Mouse (Mus musculus): ENCODE measurements around the gene Rhob. TPM values are rescaled to one million over a fixed set of nuclear protein-coding genes. Genes with fewer than 3 reads are reported as not detected.
A peak's percentile ranks its signal among the peaks of the same experiment; 100 is the strongest.

Gene Rhob
- total and polyA plus RNA-seq, 3 experiments = 163 to 194 (median 193) TPM

- H3K79me2 ChIP-seq (replicated peaks; ENCODE audit: control insufficient read depth, insufficient read depth, low read length) = no peaks in the 10 kb centered on the region
- WGBS = 45% methylated on average over 6 of the region's 6 CpGs
- TF ChIP-seq EP300 (IDR thresholded peaks at IDR 0.05; ENCODE audit: insufficient read depth, low read depth, low read length) (no peak), CTCF (IDR thresholded peaks at IDR 0.05) (no peak), POLR2A (IDR thresholded peaks at IDR 0.05; ENCODE audit: insufficient read depth, low read depth, low read length) (no peak)
- intact Hi-C loops (cut with DNase I) = no loop called here
- H3K4me3 ChIP-seq = no peak overlapping the region
- no peaks in the 10 kb centered on the region for H3K27me3 ChIP-seq (ENCODE audit: control insufficient read depth, insufficient read depth, low read length)
- H3K4me1 ChIP-seq (ENCODE audit: control insufficient read depth, insufficient read depth, low read length) = peaks cover 3% of the 10 kb centered on the region
- no peaks in the 10 kb centered on the region for H3K36me3 ChIP-seq (ENCODE audit: control insufficient read depth, insufficient read depth, low read length)
- peak overlapping the region; percentile 68 for H3K27ac ChIP-seq
- DNase-seq = no peak
- no peak overlapping the region for H3K9ac ChIP-seq (ENCODE audit: low read depth, low read length)
Observed at GRCm38 (mm10) chr12:8510317-8510988, 10.6 kb upstream of the Rhob start.

DNA sequence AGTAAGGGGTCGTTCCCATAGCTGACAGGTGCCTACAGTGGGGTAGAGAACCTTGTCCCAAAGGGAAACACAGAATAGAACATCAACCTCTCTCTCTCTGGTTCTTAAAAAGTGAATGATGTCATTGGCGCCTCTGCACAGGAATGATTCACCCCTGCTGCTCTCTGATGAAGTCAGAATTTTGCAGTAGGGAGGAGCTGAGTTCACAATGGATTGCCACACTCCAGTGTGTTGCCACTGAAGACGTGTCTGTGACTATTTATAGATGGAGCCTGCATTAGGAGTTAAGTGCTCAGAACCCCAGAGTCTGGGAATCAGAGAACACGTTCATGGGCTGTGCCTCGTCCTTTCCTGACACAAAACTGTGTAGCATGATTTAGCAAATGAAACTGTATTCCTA, 9.9 kb upstream of the Rhob start:
- 27% methylated on average over 5 of the region's 5 CpGs for WGBS
- intact Hi-C loops (cut with DNase I) = no loop called here
- no peak overlapping the region for H3K4me3 ChIP-seq
- no peaks in the 10 kb centered on the region for H3K79me2 ChIP-seq (replicated peaks; ENCODE audit: control insufficient read depth, insufficient read depth, low read length)
- peak in 1 of 2 experiments; percentile 60 for DNase-seq
- no peaks in the 10 kb centered on the region for H3K27me3 ChIP-seq (ENCODE audit: control insufficient read depth, insufficient read depth, low read length)
- H3K36me3 ChIP-seq (ENCODE audit: control insufficient read depth, insufficient read depth, low read length) = no peaks in the 10 kb centered on the region
- H3K9ac ChIP-seq (ENCODE audit: low read depth, low read length) = no peak overlapping the region
- TF ChIP-seq EP300 (IDR thresholded peaks at IDR 0.05; ENCODE audit: insufficient read depth, low read depth, low read length) (0 out of 2 replicates have a peak, but pooled peaks have one; percentile 28), CTCF (IDR thresholded peaks at IDR 0.05) (no peak)
- H3K4me1 ChIP-seq (ENCODE audit: control insufficient read depth, insufficient read depth, low read length) = peaks cover 3% of the 10 kb centered on the region
- peak overlapping the region; percentile 68 for H3K27ac ChIP-seq

DNA sequence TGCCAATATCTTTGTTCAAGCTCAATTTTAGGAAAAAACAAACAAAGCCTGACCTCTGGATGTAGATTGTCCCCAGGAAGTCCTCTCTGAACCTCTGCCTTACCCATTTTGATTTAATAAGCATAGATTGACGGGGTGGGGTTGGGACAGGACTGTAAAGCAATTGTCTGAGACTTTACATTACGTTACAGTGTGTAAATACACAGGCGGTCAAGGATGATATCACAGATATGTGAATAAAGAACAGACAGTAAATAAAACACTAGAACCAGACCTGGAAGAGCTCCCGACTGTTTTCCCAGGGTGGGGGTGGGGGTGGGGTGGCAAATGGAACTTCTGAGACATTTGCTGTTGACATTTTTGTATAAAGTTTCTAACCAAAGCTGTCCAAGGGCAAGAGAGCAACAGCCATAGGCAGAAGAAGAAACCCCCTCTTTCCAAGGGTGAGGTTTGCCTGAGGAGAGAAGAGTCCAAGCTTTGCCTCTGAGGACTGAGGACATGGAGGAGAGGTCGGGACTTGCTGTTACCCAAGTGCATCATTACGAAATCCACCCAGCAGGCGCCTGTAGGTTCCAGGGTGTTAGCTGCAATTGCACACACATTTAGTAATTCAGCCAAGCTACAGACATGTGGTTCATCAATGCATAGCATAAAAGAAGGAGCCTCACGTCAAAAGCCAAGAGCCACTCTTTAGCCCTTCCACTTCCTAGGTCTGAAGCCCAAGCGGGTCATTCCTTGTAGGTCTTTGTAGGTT, 7.3 kb upstream of the Rhob start:
- no peaks in the 10 kb centered on the region for H3K27me3 ChIP-seq (ENCODE audit: control insufficient read depth, insufficient read depth, low read length)
- 70% methylated on average over 9 of the region's 9 CpGs for WGBS
- H3K79me2 ChIP-seq (replicated peaks; ENCODE audit: control insufficient read depth, insufficient read depth, low read length) = no peaks in the 10 kb centered on the region
- no peak overlapping the region for H3K9ac ChIP-seq (ENCODE audit: low read depth, low read length)
- no peak overlapping the region for H3K4me3 ChIP-seq
- no peak overlapping the region for H3K27ac ChIP-seq
- no peak for TF ChIP-seq EP300 (IDR thresholded peaks at IDR 0.05; ENCODE audit: insufficient read depth, low read depth, low read length)
- TF ChIP-seq CTCF (IDR thresholded peaks at IDR 0.05) = no peak
- no peak for TF ChIP-seq POLR2A (IDR thresholded peaks at IDR 0.05; ENCODE audit: insufficient read depth, low read depth, low read length)
- no peaks in the 10 kb centered on the region for H3K36me3 ChIP-seq (ENCODE audit: control insufficient read depth, insufficient read depth, low read length)
- intact Hi-C loops (cut with DNase I) = no loop called here
- peak in 1 of 2 experiments; percentile 63 for DNase-seq
- H3K4me1 ChIP-seq (ENCODE audit: control insufficient read depth, insufficient read depth, low read length) = peaks cover 3% of the 10 kb centered on the region

DNA sequence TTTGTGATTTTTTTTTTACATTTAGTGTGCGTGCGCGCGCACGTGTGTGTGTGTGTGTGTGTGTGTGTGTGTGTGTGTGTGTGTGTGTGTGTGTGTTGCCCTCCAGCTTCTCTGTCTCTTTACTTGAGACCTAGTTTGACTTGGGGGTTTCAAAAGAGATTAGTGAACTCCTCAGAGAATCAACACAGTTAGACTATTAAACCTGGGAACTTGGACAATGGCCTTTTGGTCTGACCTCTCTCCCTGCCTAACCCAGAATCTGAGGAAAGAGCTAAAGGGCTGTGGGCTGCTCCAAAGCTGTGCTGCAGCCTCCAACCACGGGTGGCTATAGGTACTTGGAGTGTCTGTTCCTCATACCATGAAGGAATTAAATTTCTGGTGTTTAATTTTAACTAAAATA, 4.3 kb upstream of the Rhob start:
- intact Hi-C loops (cut with DNase I) = no loop called here
- 88% methylated on average over 6 of the region's 6 CpGs for WGBS
- Histone ChIP-seq H3K79me2 (replicated peaks; ENCODE audit: control insufficient read depth, insufficient read depth, low read length) (peaks cover 2% of the 10 kb centered on the region), H3K9ac (ENCODE audit: low read depth, low read length) (no peak overlapping the region), H3K36me3 (ENCODE audit: control insufficient read depth, insufficient read depth, low read length) (no peaks in the 10 kb centered on the region; the same call in 1 of the 2 replicates), H3K27ac (no peak overlapping the region), H3K4me3 (no peak overlapping the region), H3K4me1 (ENCODE audit: control insufficient read depth, insufficient read depth, low read length) (peaks cover 10% of the 10 kb centered on the region), H3K27me3 (ENCODE audit: control insufficient read depth, insufficient read depth, low read length) (no peaks in the 10 kb centered on the region)
- TF ChIP-seq POLR2A (IDR thresholded peaks at IDR 0.05; ENCODE audit: insufficient read depth, low read depth, low read length) = no peak
- no peak for TF ChIP-seq EP300 (IDR thresholded peaks at IDR 0.05; ENCODE audit: insufficient read depth, low read depth, low read length)
- TF ChIP-seq CTCF (IDR thresholded peaks at IDR 0.05) = no peak
- DNase-seq = no peak

- DNase-seq = peak in 1 of 2 experiments; percentile 31
- H3K9ac ChIP-seq (ENCODE audit: low read depth, low read length) = no peak overlapping the region
- 8% methylated on average over 6 of the region's 6 CpGs for WGBS
- H3K4me3 ChIP-seq = no peak overlapping the region
- TF ChIP-seq POLR2A (IDR thresholded peaks at IDR 0.05; ENCODE audit: insufficient read depth, low read depth, low read length) (no peak), CTCF (IDR thresholded peaks at IDR 0.05) (peak; percentile 74), EP300 (IDR thresholded peaks at IDR 0.05; ENCODE audit: insufficient read depth, low read depth, low read length) (0 out of 2 replicates have a peak, but pooled peaks have one; percentile 25)
- no peaks in the 10 kb centered on the region for H3K27me3 ChIP-seq (ENCODE audit: control insufficient read depth, insufficient read depth, low read length)
- H3K79me2 ChIP-seq (replicated peaks; ENCODE audit: control insufficient read depth, insufficient read depth, low read length) = peaks cover 7% of the 10 kb centered on the region
- peaks cover 2% of the 10 kb centered on the region for H3K36me3 ChIP-seq (ENCODE audit: control insufficient read depth, insufficient read depth, low read length)
- peak overlapping the region; percentile 97 for H3K27ac ChIP-seq
- H3K4me1 ChIP-seq (ENCODE audit: control insufficient read depth, insufficient read depth, low read length) = peaks cover 10% of the 10 kb centered on the region
- intact Hi-C loops (cut with DNase I) = no loop called here
Observed at GRCm38 (mm10) chr12:8502546-8502945, 2.7 kb upstream of the Rhob start.

Data from heart, adult 2 months (tissue).